Mouse (Mus musculus): ENCODE data around the gene H2-Eb1.

- TF ChIP-seq E2F4 (IDR thresholded peaks at IDR 0.05; ENCODE audit: insufficient read depth) (no peak), POLR2A (IDR thresholded peaks at IDR 0.05; ENCODE audit: insufficient read length, low read depth) (no peak), CEBPB (IDR thresholded peaks at IDR 0.05; ENCODE audit: insufficient read depth, poor library complexity, severe bottlenecking) (no peak), POLR2AphosphoS2 (IDR thresholded peaks at IDR 0.05; ENCODE audit: insufficient read length, low read depth) (no peak), TCF12 (IDR thresholded peaks at IDR 0.05; ENCODE audit: insufficient read depth, poor library complexity, severe bottlenecking) (no peak), MAX (IDR thresholded peaks at IDR 0.05; ENCODE audit: low read depth) (no peak)
These were observed 20.7 kb downstream of the H2-Eb1 start for GRCm38 (mm10) chr17:34326373-34326772.

Measured in myocyte (in vitro differentiated cells).